Mouse (Mus musculus): Measurements from ENCODE around the gene Pola1.

- TF ChIP-seq CTCF (IDR thresholded peaks at IDR 0.05; ENCODE audit: low read depth, low read length) (no peak), POLR2A (IDR thresholded peaks at IDR 0.05; ENCODE audit: borderline replicate concordance, low read depth, low read length) (no peak)
These were observed 44.3 kb upstream of the Pola1 start for GRCm38 (mm10) chrX:93676228-93676627.
